Mouse (Mus musculus): ENCODE results near the gene Cluh. TPM values are rescaled to one million over a fixed set of nuclear protein-coding genes. Genes with fewer than 3 reads are reported as not detected.
A peak's percentile ranks its signal among the peaks of the same experiment; 100 is the strongest.

The Cluh gene
- polyA plus RNA-seq, 1 experiment from 2014 or later = 18.1 TPM

DNA sequence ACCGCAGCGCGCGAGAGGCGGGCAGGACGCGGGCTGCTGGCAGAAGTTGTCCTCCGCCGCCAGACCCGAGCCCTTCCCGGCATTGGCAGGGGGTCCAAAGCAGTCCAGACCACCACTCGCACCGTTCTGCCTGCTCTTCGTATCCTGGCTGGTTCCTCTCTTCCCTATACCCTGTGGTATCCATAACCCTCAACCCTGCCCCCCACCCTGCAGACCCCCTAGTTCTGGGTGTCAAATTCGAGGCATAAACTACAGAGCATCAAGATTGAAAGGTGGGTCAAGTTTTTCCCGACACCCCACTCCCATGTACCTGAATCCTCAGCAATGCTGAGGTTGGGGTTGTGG is 29.4 kb upstream of the Cluh start:
- ATAC-seq = peak; percentile 52; the same call in 1 of the 2 replicates
- peaks cover 11% of the 10 kb centered on the region for H3K4me1 ChIP-seq (ENCODE audit: control insufficient read depth, insufficient read depth, low read length)
- no peaks in the 10 kb centered on the region for H3K36me3 ChIP-seq (ENCODE audit: control insufficient read depth, insufficient read depth, low read length)
- 2% methylated on average over 16 of the region's 16 CpGs for WGBS
- no peak overlapping the region; the same call in 1 of the 2 replicates for H3K27ac ChIP-seq (ENCODE audit: low read length)
- no peaks in the 10 kb centered on the region for H3K27me3 ChIP-seq (ENCODE audit: control insufficient read depth, insufficient read depth, low read depth, low read length)
- H3K4me3 ChIP-seq (ENCODE audit: low read depth, low read length) = peak overlapping the region; percentile 79
- H3K9me3 ChIP-seq (replicated peaks; ENCODE audit: control insufficient read depth, low read length, poor library complexity, severe bottlenecking) = no peaks in the 10 kb centered on the region
- peak overlapping the region; percentile 92 for H3K9ac ChIP-seq (ENCODE audit: low read depth, low read length)
- H3K4me2 ChIP-seq (ENCODE audit: low read length) = peak overlapping the region; percentile 72

DNA sequence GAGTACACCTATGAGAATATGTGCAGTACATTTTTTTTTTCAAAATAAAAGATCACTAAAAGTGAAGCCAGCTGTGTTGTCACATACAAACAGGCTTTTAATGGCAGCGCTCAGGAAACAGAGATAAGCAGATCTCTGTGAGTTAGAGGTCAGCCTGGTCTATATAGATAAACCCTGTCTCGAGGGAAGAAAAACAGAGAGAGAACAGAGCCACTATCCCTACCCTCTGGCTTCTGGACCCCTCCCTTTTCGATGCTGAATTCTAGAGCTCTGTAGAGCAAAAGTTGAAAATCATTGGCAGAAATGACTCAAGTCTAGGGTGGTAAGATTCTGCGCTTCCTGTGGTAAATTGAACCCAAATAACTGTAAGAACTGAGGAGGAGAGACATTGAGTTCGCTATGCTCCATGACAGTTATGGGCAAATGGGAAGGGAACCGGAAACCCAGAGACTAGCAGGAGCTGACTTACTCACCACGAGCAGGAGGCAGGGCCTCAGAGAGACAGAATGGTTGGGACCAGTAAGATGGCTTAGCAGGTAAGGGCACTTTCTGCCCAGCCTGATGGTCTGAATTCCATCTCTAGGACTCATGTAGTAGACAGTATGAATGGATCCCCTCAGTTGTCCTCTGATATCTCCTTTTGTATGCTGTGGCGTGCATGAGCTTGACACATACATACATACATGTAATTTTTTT is 27.2 kb upstream of the Cluh start:
- Histone ChIP-seq H3K4me1 (ENCODE audit: control insufficient read depth, insufficient read depth, low read length) (peaks cover 11% of the 10 kb centered on the region), H3K27ac (ENCODE audit: low read length) (no peak overlapping the region), H3K9me3 (replicated peaks; ENCODE audit: control insufficient read depth, low read length, poor library complexity, severe bottlenecking) (no peaks in the 10 kb centered on the region), H3K9ac (ENCODE audit: low read depth, low read length) (no peak overlapping the region), H3K27me3 (ENCODE audit: control insufficient read depth, insufficient read depth, low read depth, low read length) (no peaks in the 10 kb centered on the region), H3K36me3 (ENCODE audit: control insufficient read depth, insufficient read depth, low read length) (no peaks in the 10 kb centered on the region), H3K4me3 (ENCODE audit: low read depth, low read length) (no peak overlapping the region), H3K4me2 (ENCODE audit: low read length) (no peak overlapping the region)
- 84% methylated on average over 8 of the region's 8 CpGs for WGBS
- no peak for ATAC-seq

DNA sequence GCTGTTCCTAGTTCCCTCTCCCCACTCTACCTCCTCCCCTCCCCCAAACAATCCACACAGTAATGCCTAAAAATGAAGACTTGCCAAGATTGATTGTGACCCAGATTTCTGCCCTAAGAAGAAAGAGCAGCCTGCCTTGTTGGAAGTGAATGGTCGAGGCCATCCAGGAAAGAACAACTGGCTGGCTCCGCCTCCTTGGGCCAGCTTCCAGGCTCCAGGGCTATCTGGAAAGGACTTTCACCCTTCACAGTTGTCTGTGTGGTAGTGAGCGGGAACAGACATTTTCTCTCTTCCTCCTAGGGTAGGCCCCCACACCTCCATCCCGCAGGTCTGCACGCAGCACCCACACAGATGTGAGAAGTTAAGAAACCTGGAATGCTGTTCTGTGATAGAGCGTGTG is 25.6 kb upstream of the Cluh start:
- no peak for ATAC-seq
- peaks cover 9% of the 10 kb centered on the region for H3K4me1 ChIP-seq (ENCODE audit: control insufficient read depth, insufficient read depth, low read length)

DNA sequence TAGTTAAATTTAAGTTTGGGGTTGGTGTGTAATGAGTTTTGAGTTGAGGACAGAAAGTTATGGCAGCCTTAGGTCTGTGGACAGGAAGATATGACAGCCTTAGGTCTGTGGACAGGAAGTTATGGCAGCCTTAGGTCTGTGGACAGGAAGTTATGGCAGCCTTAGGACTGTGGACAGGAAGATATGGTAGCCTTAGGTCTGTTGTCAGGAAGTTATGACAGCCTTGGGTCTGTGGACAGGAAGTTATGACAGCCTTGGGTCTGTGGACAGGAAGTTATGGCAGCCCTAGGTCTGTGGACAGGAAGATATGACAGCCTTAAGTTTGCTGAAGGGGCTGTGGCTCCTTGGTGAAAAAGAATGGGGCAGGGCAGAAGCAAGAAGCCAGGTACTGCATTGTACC is 24.0 kb upstream of the Cluh start:
- peaks cover 4% of the 10 kb centered on the region for H3K4me1 ChIP-seq (ENCODE audit: control insufficient read depth, insufficient read depth, low read length)
- H3K9me3 ChIP-seq (replicated peaks; ENCODE audit: control insufficient read depth, low read length, poor library complexity, severe bottlenecking) = no peaks in the 10 kb centered on the region
- H3K9ac ChIP-seq (ENCODE audit: low read depth, low read length) = no peak overlapping the region
- no peaks in the 10 kb centered on the region for H3K36me3 ChIP-seq (ENCODE audit: control insufficient read depth, insufficient read depth, low read length)
- ATAC-seq = no peak
- no peak overlapping the region for H3K4me2 ChIP-seq (ENCODE audit: low read length)
- H3K27ac ChIP-seq (ENCODE audit: low read length) = no peak overlapping the region
- H3K4me3 ChIP-seq (ENCODE audit: low read depth, low read length) = no peak overlapping the region
- H3K27me3 ChIP-seq (ENCODE audit: control insufficient read depth, insufficient read depth, low read depth, low read length) = no peaks in the 10 kb centered on the region

More for the DNA sequence above, 25.6 kb upstream of the Cluh start:
- Histone ChIP-seq H3K9me3 (replicated peaks; ENCODE audit: control insufficient read depth, low read length, poor library complexity, severe bottlenecking) (no peaks in the 10 kb centered on the region), H3K4me3 (ENCODE audit: low read depth, low read length) (no peak overlapping the region), H3K27me3 (ENCODE audit: control insufficient read depth, insufficient read depth, low read depth, low read length) (no peaks in the 10 kb centered on the region), H3K4me2 (ENCODE audit: low read length) (no peak overlapping the region), H3K27ac (ENCODE audit: low read length) (no peak overlapping the region), H3K9ac (ENCODE audit: low read depth, low read length) (no peak overlapping the region), H3K36me3 (ENCODE audit: control insufficient read depth, insufficient read depth, low read length) (no peaks in the 10 kb centered on the region)
- WGBS = 71% methylated on average over 6 of the region's 6 CpGs

DNA sequence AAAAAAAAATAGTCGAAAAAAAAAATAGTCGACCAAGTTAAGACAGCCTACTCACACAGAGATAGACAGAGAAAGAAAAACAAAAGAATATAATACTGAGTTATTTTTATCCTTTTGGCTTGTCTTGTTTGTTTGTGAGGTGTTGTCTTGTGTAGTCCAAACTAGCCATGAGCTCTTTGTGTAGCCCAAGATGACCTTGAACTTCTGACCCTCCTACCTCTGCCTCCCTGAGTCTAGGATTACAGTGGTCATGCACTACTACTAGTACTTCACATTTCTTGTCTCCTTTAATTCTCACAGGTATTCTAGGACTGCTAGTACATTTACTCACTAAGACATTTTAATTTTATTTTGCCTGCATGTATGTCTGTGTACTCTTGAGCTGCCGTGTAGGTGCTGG is 21.8 kb upstream of the Cluh start:
- H3K4me1 ChIP-seq (ENCODE audit: control insufficient read depth, insufficient read depth, low read length) = no peaks in the 10 kb centered on the region
- no peak overlapping the region for H3K27ac ChIP-seq (ENCODE audit: low read length)
- no peak overlapping the region for H3K9ac ChIP-seq (ENCODE audit: low read depth, low read length)
- H3K27me3 ChIP-seq (ENCODE audit: control insufficient read depth, insufficient read depth, low read depth, low read length) = no peaks in the 10 kb centered on the region
- WGBS = 73% methylated on average over 3 of the region's 3 CpGs
- H3K36me3 ChIP-seq (ENCODE audit: control insufficient read depth, insufficient read depth, low read length) = 0 out of 2 replicates have a peak, but pooled peaks cover 2% of the 10 kb centered on the region
- no peak overlapping the region for H3K4me3 ChIP-seq (ENCODE audit: low read depth, low read length)
- no peaks in the 10 kb centered on the region for H3K9me3 ChIP-seq (replicated peaks; ENCODE audit: control insufficient read depth, low read length, poor library complexity, severe bottlenecking)
- ATAC-seq = no peak
- no peak overlapping the region for H3K4me2 ChIP-seq (ENCODE audit: low read length)

DNA sequence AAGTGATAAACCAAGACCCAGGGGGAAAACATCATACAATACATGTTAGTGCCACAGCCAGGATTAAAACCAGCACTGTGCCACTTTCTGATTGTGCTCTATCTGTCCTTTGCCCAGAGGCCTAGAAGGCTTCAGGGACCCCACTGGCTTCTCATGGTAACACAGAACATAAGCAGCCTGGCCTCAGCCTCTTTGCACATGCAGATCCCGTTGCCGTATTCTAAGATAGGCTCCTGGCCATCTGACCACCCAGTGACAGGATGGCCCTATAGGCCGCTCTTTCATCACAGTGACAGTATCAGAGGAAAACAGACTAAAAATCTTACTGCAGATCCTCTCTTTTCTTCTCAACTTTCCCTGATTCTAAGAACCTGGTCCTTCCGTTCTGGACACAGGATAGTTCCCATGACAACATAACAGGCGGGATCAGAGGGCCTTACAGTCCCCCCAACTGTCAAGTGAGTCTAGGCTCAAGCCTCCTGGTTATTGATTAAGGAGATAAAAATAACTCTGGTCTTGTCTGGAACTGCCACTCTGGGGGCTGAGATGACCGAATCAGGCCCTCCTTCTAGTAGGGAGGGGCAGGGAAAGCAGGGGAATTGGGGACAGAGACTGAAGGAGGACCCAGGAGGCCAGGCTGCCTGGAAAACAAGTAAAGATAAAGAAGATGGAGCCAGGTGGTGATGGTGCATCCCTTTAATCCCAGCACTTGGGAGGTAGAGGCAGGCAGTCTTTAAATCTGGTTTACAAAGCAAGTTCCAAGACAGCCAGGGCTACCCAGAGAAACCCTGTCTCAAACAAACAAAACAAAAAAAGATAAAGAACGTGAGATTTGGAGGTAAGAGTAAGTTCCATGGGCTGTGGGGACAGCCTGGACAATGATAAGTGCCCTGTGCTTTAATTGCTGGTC is 17.2 kb upstream of the Cluh start:
- no peaks in the 10 kb centered on the region; the same call in 1 of the 2 replicates for H3K27me3 ChIP-seq (ENCODE audit: control insufficient read depth, insufficient read depth, low read depth, low read length)
- no peak overlapping the region for H3K4me2 ChIP-seq (ENCODE audit: low read length)
- no peak for ATAC-seq
- no peak overlapping the region for H3K4me3 ChIP-seq (ENCODE audit: low read depth, low read length)
- WGBS = 68% methylated on average over 7 of the region's 7 CpGs
- H3K9me3 ChIP-seq (replicated peaks; ENCODE audit: control insufficient read depth, low read length, poor library complexity, severe bottlenecking) = no peaks in the 10 kb centered on the region
- no peak overlapping the region for H3K27ac ChIP-seq (ENCODE audit: low read length)
- peaks cover 2% of the 10 kb centered on the region for H3K4me1 ChIP-seq (ENCODE audit: control insufficient read depth, insufficient read depth, low read length)
- H3K36me3 ChIP-seq (ENCODE audit: control insufficient read depth, insufficient read depth, low read length) = 0 out of 2 replicates have a peak, but pooled peaks cover 2% of the 10 kb centered on the region
- no peak overlapping the region for H3K9ac ChIP-seq (ENCODE audit: low read depth, low read length)

DNA sequence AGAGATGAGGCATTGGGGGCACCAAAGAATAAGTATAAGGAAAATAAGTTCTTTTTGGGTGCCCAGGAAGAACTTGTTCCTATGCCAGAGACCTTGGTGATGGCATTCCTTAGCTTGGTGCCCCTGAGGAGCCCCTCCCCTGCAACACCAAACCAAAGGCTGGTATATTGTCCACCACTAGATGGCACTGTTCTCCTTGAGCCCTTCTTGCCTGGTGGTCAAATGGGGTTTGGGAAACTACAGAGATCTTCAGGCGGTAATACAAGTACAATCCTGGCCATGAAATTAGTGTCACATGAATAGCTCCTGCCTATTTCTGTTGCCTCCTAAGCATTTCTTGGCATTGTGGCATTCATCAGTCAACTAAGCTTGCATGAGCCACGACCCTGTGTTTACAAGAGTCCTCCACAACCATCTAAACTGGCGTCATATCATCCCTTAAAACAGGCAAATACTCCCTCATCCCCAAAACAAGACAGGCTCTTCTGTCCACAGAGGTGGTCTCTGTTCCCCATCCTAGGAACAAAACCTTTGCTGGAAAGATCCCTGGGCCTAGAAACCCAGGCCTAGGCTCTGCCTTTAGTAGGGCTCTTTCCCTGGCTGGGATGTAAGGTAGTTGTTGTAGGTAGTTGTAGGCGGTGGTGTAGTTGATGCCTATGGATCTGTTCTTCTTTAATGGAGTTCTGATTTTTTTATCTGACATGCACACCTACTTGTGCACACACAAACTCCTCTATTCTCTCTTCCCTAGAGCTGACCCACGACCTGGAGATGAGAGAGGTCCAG is 14.6 kb upstream of the Cluh start:
- H3K9ac ChIP-seq (ENCODE audit: low read depth, low read length) = no peak overlapping the region
- ATAC-seq = no peak
- H3K4me3 ChIP-seq (ENCODE audit: low read depth, low read length) = no peak overlapping the region
- H3K9me3 ChIP-seq (replicated peaks; ENCODE audit: control insufficient read depth, low read length, poor library complexity, severe bottlenecking) = no peaks in the 10 kb centered on the region
- H3K27me3 ChIP-seq (ENCODE audit: control insufficient read depth, insufficient read depth, low read depth, low read length) = no peaks in the 10 kb centered on the region; the same call in 1 of the 2 replicates
- no peak overlapping the region for H3K4me2 ChIP-seq (ENCODE audit: low read length)
- 64% methylated on average over 5 of the region's 5 CpGs for WGBS
- H3K4me1 ChIP-seq (ENCODE audit: control insufficient read depth, insufficient read depth, low read length) = peaks cover 17% of the 10 kb centered on the region
- 0 out of 2 replicates have a peak, but pooled peaks cover 2% of the 10 kb centered on the region for H3K36me3 ChIP-seq (ENCODE audit: control insufficient read depth, insufficient read depth, low read length)
- H3K27ac ChIP-seq (ENCODE audit: low read length) = no peak overlapping the region

DNA sequence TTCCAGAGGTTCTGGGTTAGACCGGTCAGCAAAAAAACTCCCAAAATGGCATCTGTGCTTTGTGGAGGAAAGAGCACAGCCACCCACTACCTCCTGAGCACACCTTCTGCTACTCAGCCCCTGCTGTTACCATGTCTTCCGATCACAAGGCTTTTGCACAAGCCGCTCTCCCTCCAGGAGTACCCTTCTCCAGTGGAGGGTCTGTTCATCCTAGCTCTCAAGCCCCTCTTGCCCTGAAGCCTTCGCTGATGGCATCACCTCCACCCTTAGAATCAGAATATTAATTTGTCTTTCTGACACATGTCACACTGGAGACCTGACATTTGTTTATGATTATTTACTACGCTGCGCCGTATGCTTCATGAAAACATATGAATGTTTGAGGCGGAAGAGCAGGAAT is 11.8 kb upstream of the Cluh start:
- Histone ChIP-seq H3K9me3 (replicated peaks; ENCODE audit: control insufficient read depth, low read length, poor library complexity, severe bottlenecking) (no peaks in the 10 kb centered on the region), H3K27me3 (ENCODE audit: control insufficient read depth, insufficient read depth, low read depth, low read length) (no peaks in the 10 kb centered on the region; the same call in 1 of the 2 replicates), H3K4me1 (ENCODE audit: control insufficient read depth, insufficient read depth, low read length) (peaks cover 17% of the 10 kb centered on the region), H3K9ac (ENCODE audit: low read depth, low read length) (peak overlapping the region; percentile 95), H3K27ac (ENCODE audit: low read length) (peak overlapping the region; percentile 95), H3K36me3 (ENCODE audit: control insufficient read depth, insufficient read depth, low read length) (no peaks in the 10 kb centered on the region), H3K4me2 (ENCODE audit: low read length) (peak overlapping the region; percentile 92), H3K4me3 (ENCODE audit: low read depth, low read length) (peak overlapping the region; percentile 58)
- WGBS = 14% methylated on average over 8 of the region's 8 CpGs
- peak; percentile 19; the same call in 1 of the 2 replicates for ATAC-seq
